Mouse (Mus musculus) midbrain, postnatal 0 days (tissue): ENCODE data around the gene Serping1. TPM values are rescaled to one million over a fixed set of nuclear protein-coding genes. Genes with fewer than 3 reads are reported as not detected.

Source experiments
- ATAC-seq: fragments of 200-750 bp; cut with Nextera tagmentation; 2 replicates; pipeline ENCODE4 v1.8.0; 2017; ENCODE audit warnings: moderate number of reproducible peaks, mild to moderate bottlenecking, moderate TSS enrichment, moderate library complexity; ENCODE audit not compliant: low FRiP score
- DNase-seq: peaks from one replicate; pipeline ENCODE4 v3.0.0-alpha.2; 2015; ENCODE audit warnings: low spot score
- H3K27ac ChIP-seq: fragments of 300-500 bp; sonication (generic); 2 replicates; pipeline ENCODE4 v1.5.1; 2014; ENCODE audit warnings: low read depth, mild to moderate bottlenecking, low read length, mixed read lengths
- H3K27me3 ChIP-seq: fragments of 300-500 bp; sonication (generic); 2 replicates; pipeline ENCODE4 v1.6.1; 2014; ENCODE audit warnings: low read length, control low read depth, mixed read lengths; ENCODE audit not compliant: insufficient read depth
- H3K36me3 ChIP-seq: fragments of 300-500 bp; sonication (generic); 2 replicates; pipeline ENCODE4 v1.6.1; 2014; ENCODE audit warnings: low read length, control low read depth, mixed read lengths; ENCODE audit not compliant: insufficient read depth
- H3K4me1 ChIP-seq: fragments of 300-500 bp; sonication (generic); 2 replicates; pipeline ENCODE4 v1.6.1; 2014; ENCODE audit warnings: mild to moderate bottlenecking, control low read depth, antibody characterized with exemption, low read length, mixed read lengths; ENCODE audit not compliant: insufficient read depth
- H3K4me2 ChIP-seq: fragments of 300-500 bp; sonication (generic); 2 replicates; pipeline ENCODE4 v1.6.1; 2014; ENCODE audit warnings: low read depth, mild to moderate bottlenecking, low read length, mixed read lengths; ENCODE audit not compliant: poor library complexity, severe bottlenecking
- H3K4me3 ChIP-seq: fragments of 300-500 bp; sonication (generic); 2 replicates; pipeline ENCODE4 v1.5.1; 2014; ENCODE audit warnings: low read depth, mild to moderate bottlenecking, low read length, moderate library complexity
- H3K9ac ChIP-seq: fragments of 300-500 bp; sonication (generic); replicated peaks from 2 replicates; pipeline ENCODE4 v1.6.1; 2014; ENCODE audit warnings: mild to moderate bottlenecking, low read length, moderate library complexity, mixed read lengths; ENCODE audit not compliant: poor library complexity, severe bottlenecking
- H3K9me3 ChIP-seq: fragments of 300-500 bp; sonication (generic); 2 replicates; pipeline ENCODE4 v1.6.1; 2016; ENCODE audit warnings: low read length, control low read depth
- CTCF ChIP-seq: IDR thresholded peaks from 2 replicates; pipeline ENCODE4 v1.5.1; 2016; ENCODE audit warnings: antibody characterized with exemption, mild to moderate bottlenecking
- WGBS: fragments of 180-500 bp; shearing (Covaris S2); extraction: QIAGEN DNeasy Blood & Tissue Kit; methylation state at CpG from one replicate; pipeline ENCODE4 v1.1.7; 2014; 5-methylcytosine and 5-hydroxymethylcytosine counted together
- polyA plus RNA-seq: library from polyadenylated mRNA; unstranded; fragments of >200 nt; fragmentation: Nextera tagmentation; extraction: Ambion mirVana; gene quantifications from 2 replicates; pipeline ENCODE4 v1.2.1, GENCODE M21; 2015
- total RNA-seq: library from RNA; depleted of rRNA; stranded (reverse); fragments of >200 nt; gene quantifications from 2 replicates; pipeline ENCODE4 v1.2.3, GENCODE M21; 2014

The Serping1 gene
- total and polyA plus RNA-seq, 2 experiments from 2014 or later = 19.9 to 31.9 TPM

DNA sequence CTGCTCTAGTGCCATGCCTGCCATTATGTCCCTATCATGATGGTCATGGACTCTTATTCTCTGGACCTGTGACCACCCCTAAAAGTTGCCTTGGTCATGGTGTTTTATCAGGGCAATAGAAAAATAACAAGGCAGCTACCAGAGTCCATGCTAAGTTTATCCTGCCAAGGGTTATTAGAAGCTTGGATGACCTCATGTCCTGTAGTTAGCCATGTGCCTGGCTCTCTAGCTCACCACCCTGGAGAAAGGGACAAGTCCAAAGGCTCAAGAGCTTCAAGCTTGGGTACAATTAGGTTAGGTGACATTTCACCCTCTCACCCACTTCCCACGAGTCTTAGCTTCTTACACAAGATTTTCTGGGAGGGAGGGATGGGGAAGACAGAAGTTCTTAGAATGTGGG is 12.4 kb downstream of the Serping1 start:
- H3K27me3 ChIP-seq = no peaks in the 10 kb centered on the region
- no peaks in the 10 kb centered on the region for H3K9me3 ChIP-seq
- no peak for DNase-seq
- no peak for TF ChIP-seq CTCF
- H3K4me3 ChIP-seq = no peak overlapping the region
- no peak overlapping the region for H3K9ac ChIP-seq
- no peak for ATAC-seq
- no peak overlapping the region for H3K4me2 ChIP-seq
- WGBS = 48% methylated on average over 1 of the region's 1 CpGs
- no peaks in the 10 kb centered on the region for H3K4me1 ChIP-seq
- H3K27ac ChIP-seq = no peak overlapping the region
- H3K36me3 ChIP-seq = no peaks in the 10 kb centered on the region

DNA sequence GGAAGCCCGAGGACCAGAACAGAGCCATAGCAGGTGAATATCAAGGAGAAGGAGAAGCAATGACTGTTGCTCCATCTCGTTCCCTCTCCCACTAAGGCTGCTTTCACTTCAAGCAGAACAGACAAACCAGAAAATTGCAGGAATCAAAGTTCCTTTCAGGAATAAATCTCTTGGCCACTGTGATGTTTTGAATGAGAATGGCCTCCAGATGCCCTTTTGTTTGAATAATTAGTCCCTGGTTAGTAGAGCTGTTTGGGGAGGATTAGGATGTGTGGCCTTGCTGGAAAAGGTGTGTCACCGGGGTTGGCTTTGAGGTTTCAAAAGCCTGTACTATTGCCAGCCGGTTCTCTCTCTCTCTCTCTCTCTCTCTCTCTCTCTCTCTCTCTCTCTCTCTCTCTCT is 12.9 kb downstream of the Serping1 start:
- H3K36me3 ChIP-seq = no peaks in the 10 kb centered on the region

DNA sequence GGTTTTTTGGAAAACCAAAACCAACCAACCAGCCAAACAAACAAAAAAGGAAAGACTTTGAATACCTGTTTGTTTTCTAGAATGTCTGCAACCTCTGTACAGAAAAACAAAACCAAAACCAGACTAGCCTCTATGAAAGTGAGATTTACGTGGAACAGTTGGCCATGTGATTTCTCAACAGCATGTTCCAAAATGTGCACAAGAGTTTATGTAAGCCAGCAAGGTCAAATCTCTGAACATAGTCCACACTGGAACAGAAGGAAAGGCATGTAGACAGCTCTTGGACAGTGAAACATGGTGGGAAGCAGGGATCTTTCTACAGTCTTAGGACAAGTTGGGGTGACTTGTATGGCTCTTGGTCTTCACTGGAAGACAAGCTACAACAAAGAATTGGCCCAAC is 13.4 kb downstream of the Serping1 start:
- no peaks in the 10 kb centered on the region for H3K9me3 ChIP-seq
- 90% methylated on average over 1 of the region's 1 CpGs for WGBS
- DNase-seq (no peak), ATAC-seq (no peak)
- no peak overlapping the region for H3K9ac ChIP-seq
- H3K4me2 ChIP-seq = no peak overlapping the region
- H3K36me3 ChIP-seq = no peaks in the 10 kb centered on the region
- no peaks in the 10 kb centered on the region for H3K4me1 ChIP-seq
- TF ChIP-seq CTCF = no peak
- H3K27me3 ChIP-seq = no peaks in the 10 kb centered on the region
- no peak overlapping the region for H3K27ac ChIP-seq
- H3K4me3 ChIP-seq = no peak overlapping the region

More for the DNA sequence above, 12.9 kb downstream of the Serping1 start:
- Histone ChIP-seq H3K4me2 (no peak overlapping the region), H3K27me3 (no peaks in the 10 kb centered on the region), H3K4me1 (no peaks in the 10 kb centered on the region), H3K9ac (no peak overlapping the region), H3K4me3 (no peak overlapping the region), H3K9me3 (no peaks in the 10 kb centered on the region), H3K27ac (no peak overlapping the region)
- no peak for ATAC-seq
- DNase-seq = no peak
- no peak for TF ChIP-seq CTCF
- 29% methylated on average over 4 of the region's 4 CpGs for WGBS

DNA sequence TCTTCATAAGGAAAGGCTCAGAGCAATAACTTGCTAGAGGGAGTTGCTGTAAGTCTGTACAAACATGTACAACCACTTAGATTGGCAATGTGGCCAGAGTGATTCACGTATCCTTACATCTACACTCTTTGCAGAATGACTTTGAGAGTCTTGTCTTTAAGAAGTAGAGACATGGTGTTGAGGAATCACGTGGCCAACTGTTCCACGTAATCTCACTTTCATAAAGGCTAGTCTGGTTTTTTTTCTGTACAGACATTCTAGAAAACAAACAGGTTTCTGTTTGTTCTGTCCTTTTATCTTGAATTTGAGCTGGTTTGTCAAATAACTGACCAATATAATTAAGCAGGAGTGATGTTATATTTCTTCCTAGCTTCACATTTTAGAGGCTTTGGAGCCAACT is 13.9 kb downstream of the Serping1 start:
- no peak overlapping the region for H3K4me3 ChIP-seq
- DNase-seq = no peak
- H3K36me3 ChIP-seq = no peaks in the 10 kb centered on the region
- no peak overlapping the region for H3K4me2 ChIP-seq
- no peak overlapping the region for H3K27ac ChIP-seq
- no peak for TF ChIP-seq CTCF
- H3K9me3 ChIP-seq = no peaks in the 10 kb centered on the region
- no peaks in the 10 kb centered on the region for H3K4me1 ChIP-seq
- no peak for ATAC-seq
- no peaks in the 10 kb centered on the region for H3K27me3 ChIP-seq
- 85% methylated on average over 3 of the region's 3 CpGs for WGBS
- H3K9ac ChIP-seq = no peak overlapping the region

DNA sequence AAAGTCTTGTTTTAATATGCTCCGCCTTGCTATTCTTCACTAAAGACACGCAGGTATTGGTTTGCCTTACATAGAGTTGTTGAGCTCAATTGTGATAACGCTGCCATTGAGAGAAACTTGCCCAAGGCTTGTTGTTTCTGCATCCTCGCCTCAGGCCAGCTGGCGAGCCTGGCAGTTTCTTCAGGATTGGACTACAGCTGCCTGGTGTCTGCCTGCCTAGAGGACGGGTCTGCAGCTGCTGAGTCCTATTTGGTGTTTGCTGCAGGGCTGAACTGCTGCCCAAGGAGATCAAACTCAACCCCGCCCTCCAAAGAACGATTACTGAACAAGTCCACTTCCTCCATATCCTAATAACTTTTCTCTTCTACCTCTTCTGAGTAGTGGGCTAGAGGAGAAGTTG is 14.5 kb downstream of the Serping1 start:
- no peak overlapping the region for H3K4me2 ChIP-seq
- no peaks in the 10 kb centered on the region for H3K4me1 ChIP-seq
- no peaks in the 10 kb centered on the region for H3K36me3 ChIP-seq
- no peak overlapping the region for H3K27ac ChIP-seq
- H3K9me3 ChIP-seq = no peaks in the 10 kb centered on the region
- H3K9ac ChIP-seq = no peak overlapping the region
- DNase-seq (no peak), ATAC-seq (no peak)
- no peak for TF ChIP-seq CTCF
- H3K4me3 ChIP-seq = no peak overlapping the region
- 65% methylated on average over 8 of the region's 8 CpGs for WGBS
- no peaks in the 10 kb centered on the region for H3K27me3 ChIP-seq

DNA sequence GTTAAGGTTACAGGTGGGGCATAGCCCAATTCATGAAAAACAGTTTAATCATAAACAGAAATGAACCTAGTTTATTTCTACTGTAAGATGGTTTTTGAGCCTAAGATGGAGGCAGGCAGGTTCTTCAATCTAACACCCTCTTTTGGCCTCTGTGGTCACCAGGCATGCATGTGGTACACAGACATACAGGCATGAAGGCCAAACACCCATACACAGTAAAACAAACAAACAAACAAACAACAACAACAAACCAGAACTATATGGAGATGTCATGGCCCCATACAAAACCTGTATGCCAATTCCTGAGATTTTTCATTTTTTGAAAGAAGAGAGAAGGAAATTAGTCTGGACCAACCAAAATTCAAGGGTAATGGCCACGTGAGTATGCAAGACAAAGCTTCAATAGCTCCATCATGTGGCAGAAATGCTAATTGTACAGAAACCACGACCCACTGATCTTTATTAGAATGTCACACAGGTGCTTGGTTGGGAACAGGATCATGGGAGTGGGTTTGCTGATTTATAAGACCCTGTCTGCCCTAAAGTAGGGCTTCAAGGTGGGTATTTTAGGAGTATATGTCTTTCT is 16.6 kb downstream of the Serping1 start:
- no peaks in the 10 kb centered on the region for H3K9me3 ChIP-seq
- H3K9ac ChIP-seq = no peak overlapping the region
- H3K27ac ChIP-seq = no peak overlapping the region
- DNase-seq (peak; percentile 77), ATAC-seq (peak; percentile 56; the same call in 1 of the 2 replicates)
- whole genome bisulfite sequencing = 0% methylated on average over 2 of the region's 2 CpGs
- no peaks in the 10 kb centered on the region for H3K27me3 ChIP-seq
- TF ChIP-seq CTCF = peak; percentile 74
- H3K4me2 ChIP-seq = no peak overlapping the region
- no peaks in the 10 kb centered on the region for H3K36me3 ChIP-seq
- H3K4me1 ChIP-seq = no peaks in the 10 kb centered on the region
- no peak overlapping the region for H3K4me3 ChIP-seq
